Mouse (Mus musculus): ENCODE measurements around the gene Cpne6. TPM values are rescaled to one million over a fixed set of nuclear protein-coding genes. Genes with fewer than 3 reads are reported as not detected.

Cpne6 gene
- polyA plus RNA-seq, 1 experiment from 2014 or later: 0.39 TPM

DNA sequence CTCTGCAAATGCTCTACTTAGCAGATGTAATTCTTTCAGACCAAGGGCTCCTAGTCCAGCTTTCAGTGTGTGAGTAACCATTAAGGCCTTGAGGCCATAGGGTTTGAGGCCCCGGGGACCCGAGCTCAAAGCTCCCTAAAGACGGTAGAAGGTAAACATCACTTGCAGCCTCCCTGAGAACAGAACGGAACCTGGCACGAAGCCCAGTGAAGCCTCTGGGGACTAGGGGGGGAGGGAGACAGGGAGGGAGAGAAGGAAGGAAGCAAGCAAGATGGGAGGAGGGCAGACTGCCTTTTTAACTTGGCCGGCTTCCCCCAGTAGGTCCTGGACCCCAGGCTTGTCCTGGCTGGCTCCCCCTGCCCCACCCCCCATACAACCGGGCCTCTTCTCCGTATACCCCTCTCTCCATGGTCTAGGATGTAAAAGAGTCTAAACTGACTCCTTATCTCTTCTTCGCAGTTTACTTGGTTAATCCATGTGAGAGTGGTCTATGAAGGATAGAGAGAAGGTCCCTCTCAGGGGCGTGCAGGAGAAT lies 30.6 kb downstream of the Cpne6 start:
- peak overlapping the region; percentile 65 for H3K4me3 ChIP-seq (ENCODE audit: low read depth, low read length)
- peak overlapping the region; percentile 87 for H3K27ac ChIP-seq (ENCODE audit: low read depth, low read length)
- peak overlapping the region; percentile 87 for H3K4me2 ChIP-seq (replicated peaks; ENCODE audit: low read depth)
- peak; percentile 60 for ATAC-seq
- no peaks in the 10 kb centered on the region for H3K27me3 ChIP-seq (replicated peaks; ENCODE audit: control insufficient read depth, insufficient read depth, low read length)
- no peaks in the 10 kb centered on the region for H3K9me3 ChIP-seq (ENCODE audit: control insufficient read depth)
- 2% methylated on average over 10 of the region's 10 CpGs for WGBS
- peaks cover 4% of the 10 kb centered on the region; the same call in 1 of the 2 replicates for H3K4me1 ChIP-seq (replicated peaks; ENCODE audit: control insufficient read depth, insufficient read depth, low read length)
- peaks cover 23% of the 10 kb centered on the region for H3K36me3 ChIP-seq (ENCODE audit: control insufficient read depth, insufficient read depth)
- H3K9ac ChIP-seq (ENCODE audit: low read depth, low read length): peak overlapping the region; percentile 65
- TF ChIP-seq CTCF (IDR thresholded peaks at IDR 0.05; ENCODE audit: low read depth): no peak

- H3K4me1 ChIP-seq (replicated peaks; ENCODE audit: control insufficient read depth, insufficient read depth, low read length): peaks cover 4% of the 10 kb centered on the region; the same call in 1 of the 2 replicates
- H3K27me3 ChIP-seq (replicated peaks; ENCODE audit: control insufficient read depth, insufficient read depth, low read length): no peaks in the 10 kb centered on the region
- H3K9me3 ChIP-seq (ENCODE audit: control insufficient read depth): no peaks in the 10 kb centered on the region
- no peak overlapping the region for H3K4me2 ChIP-seq (replicated peaks; ENCODE audit: low read depth)
- no peak overlapping the region for H3K4me3 ChIP-seq (ENCODE audit: low read depth, low read length)
- H3K27ac ChIP-seq (ENCODE audit: low read depth, low read length): no peak overlapping the region
- ATAC-seq: no peak
- 98% methylated on average over 12 of the region's 12 CpGs for WGBS
- H3K9ac ChIP-seq (ENCODE audit: low read depth, low read length): no peak overlapping the region
- TF ChIP-seq CTCF (IDR thresholded peaks at IDR 0.05; ENCODE audit: low read depth): no peak
- H3K36me3 ChIP-seq (ENCODE audit: control insufficient read depth, insufficient read depth): peaks cover 37% of the 10 kb centered on the region
These were observed 32.0 kb downstream of the Cpne6 start for GRCm38 (mm10) chr14:55542268-55542667.

DNA sequence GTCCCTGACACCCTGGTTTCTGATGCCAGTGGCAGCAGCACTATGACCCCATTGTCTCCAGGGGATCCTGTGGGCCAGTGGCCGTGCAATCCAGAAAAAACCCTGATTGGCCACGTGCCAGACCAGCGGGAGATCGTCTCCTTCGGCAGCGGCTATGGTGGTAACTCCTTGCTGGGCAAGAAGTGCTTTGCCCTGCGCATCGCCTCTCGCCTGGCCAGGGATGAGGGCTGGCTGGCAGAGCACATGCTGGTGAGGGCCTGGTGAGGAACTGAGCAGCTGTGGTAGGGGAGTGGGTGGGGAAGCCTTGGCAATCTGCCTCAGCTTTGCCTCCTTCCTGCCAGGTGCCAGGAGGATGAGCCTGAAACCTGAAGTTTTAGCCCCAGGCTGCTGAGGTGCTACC lies 34.1 kb downstream of the Cpne6 start:
- no peak overlapping the region for H3K4me2 ChIP-seq (replicated peaks; ENCODE audit: low read depth)
- no peak overlapping the region for H3K27ac ChIP-seq (ENCODE audit: low read depth, low read length)
- ATAC-seq: no peak
- H3K27me3 ChIP-seq (replicated peaks; ENCODE audit: control insufficient read depth, insufficient read depth, low read length): no peaks in the 10 kb centered on the region
- H3K4me3 ChIP-seq (ENCODE audit: low read depth, low read length): no peak overlapping the region
- peaks cover 4% of the 10 kb centered on the region; the same call in 1 of the 2 replicates for H3K4me1 ChIP-seq (replicated peaks; ENCODE audit: control insufficient read depth, insufficient read depth, low read length)
- no peaks in the 10 kb centered on the region for H3K9me3 ChIP-seq (ENCODE audit: control insufficient read depth)
- TF ChIP-seq CTCF (IDR thresholded peaks at IDR 0.05; ENCODE audit: low read depth): no peak
- 82% methylated on average over 9 of the region's 9 CpGs for WGBS
- no peak overlapping the region for H3K9ac ChIP-seq (ENCODE audit: low read depth, low read length)
- peaks cover 58% of the 10 kb centered on the region for H3K36me3 ChIP-seq (ENCODE audit: control insufficient read depth, insufficient read depth)

GRCm38 (mm10) chr14:55550191-55550590 lies 39.9 kb downstream of the Cpne6 start:
- Histone ChIP-seq H3K9ac (ENCODE audit: low read depth, low read length) (no peak overlapping the region), H3K9me3 (ENCODE audit: control insufficient read depth) (no peaks in the 10 kb centered on the region), H3K27me3 (replicated peaks; ENCODE audit: control insufficient read depth, insufficient read depth, low read length) (no peaks in the 10 kb centered on the region), H3K4me2 (replicated peaks; ENCODE audit: low read depth) (no peak overlapping the region), H3K36me3 (ENCODE audit: control insufficient read depth, insufficient read depth) (peaks cover 51% of the 10 kb centered on the region), H3K27ac (ENCODE audit: low read depth, low read length) (no peak overlapping the region), H3K4me1 (replicated peaks; ENCODE audit: control insufficient read depth, insufficient read depth, low read length) (no peaks in the 10 kb centered on the region), H3K4me3 (ENCODE audit: low read depth, low read length) (no peak overlapping the region)
- TF ChIP-seq CTCF (IDR thresholded peaks at IDR 0.05; ENCODE audit: low read depth): no peak
- WGBS: 88% methylated on average over 6 of the region's 6 CpGs
- ATAC-seq: no peak

GRCm38 (mm10) chr14:55551347-55551746 lies 41.1 kb downstream of the Cpne6 start:
- Histone ChIP-seq H3K27ac (ENCODE audit: low read depth, low read length) (no peak overlapping the region), H3K9ac (ENCODE audit: low read depth, low read length) (no peak overlapping the region), H3K27me3 (replicated peaks; ENCODE audit: control insufficient read depth, insufficient read depth, low read length) (no peaks in the 10 kb centered on the region), H3K36me3 (ENCODE audit: control insufficient read depth, insufficient read depth) (peaks cover 42% of the 10 kb centered on the region), H3K9me3 (ENCODE audit: control insufficient read depth) (no peaks in the 10 kb centered on the region), H3K4me3 (ENCODE audit: low read depth, low read length) (no peak overlapping the region), H3K4me1 (replicated peaks; ENCODE audit: control insufficient read depth, insufficient read depth, low read length) (no peaks in the 10 kb centered on the region), H3K4me2 (replicated peaks; ENCODE audit: low read depth) (no peak overlapping the region)
- ATAC-seq: no peak
- WGBS: 75% methylated on average over 5 of the region's 5 CpGs
- TF ChIP-seq CTCF (IDR thresholded peaks at IDR 0.05; ENCODE audit: low read depth): no peak

- Histone ChIP-seq H3K36me3 (ENCODE audit: control insufficient read depth, insufficient read depth) (peaks cover 38% of the 10 kb centered on the region), H3K27ac (ENCODE audit: low read depth, low read length) (no peak overlapping the region), H3K9me3 (ENCODE audit: control insufficient read depth) (no peaks in the 10 kb centered on the region), H3K4me3 (ENCODE audit: low read depth, low read length) (no peak overlapping the region), H3K4me2 (replicated peaks; ENCODE audit: low read depth) (no peak overlapping the region), H3K9ac (ENCODE audit: low read depth, low read length) (no peak overlapping the region), H3K27me3 (replicated peaks; ENCODE audit: control insufficient read depth, insufficient read depth, low read length) (no peaks in the 10 kb centered on the region), H3K4me1 (replicated peaks; ENCODE audit: control insufficient read depth, insufficient read depth, low read length) (no peaks in the 10 kb centered on the region)
- 92% methylated on average over 8 of the region's 8 CpGs for WGBS
- no peak for TF ChIP-seq CTCF (IDR thresholded peaks at IDR 0.05; ENCODE audit: low read depth)
- no peak for ATAC-seq
These were observed 41.5 kb downstream of the Cpne6 start for GRCm38 (mm10) chr14:55551794-55552193.

- Histone ChIP-seq H3K27me3 (replicated peaks; ENCODE audit: control insufficient read depth, insufficient read depth, low read length) (no peaks in the 10 kb centered on the region), H3K4me2 (replicated peaks; ENCODE audit: low read depth) (no peak overlapping the region), H3K9ac (ENCODE audit: low read depth, low read length) (no peak overlapping the region), H3K4me3 (ENCODE audit: low read depth, low read length) (no peak overlapping the region), H3K4me1 (replicated peaks; ENCODE audit: control insufficient read depth, insufficient read depth, low read length) (no peaks in the 10 kb centered on the region), H3K27ac (ENCODE audit: low read depth, low read length) (no peak overlapping the region), H3K36me3 (ENCODE audit: control insufficient read depth, insufficient read depth) (peaks cover 10% of the 10 kb centered on the region; the same call in 1 of the 2 replicates), H3K9me3 (ENCODE audit: control insufficient read depth) (no peaks in the 10 kb centered on the region)
- ATAC-seq: no peak
- no peak for TF ChIP-seq CTCF (IDR thresholded peaks at IDR 0.05; ENCODE audit: low read depth)
These were observed 44.4 kb downstream of the Cpne6 start for GRCm38 (mm10) chr14:55554635-55555034.
